Mouse (Mus musculus): ENCODE results near the gene Slc37a1.

Gene Slc37a1

GRCm38 (mm10) chr17:31318906-31319767 lies 32.5 kb downstream of the Slc37a1 start:
- DNase-seq (ENCODE audit: low spot score): no peak

DNA sequence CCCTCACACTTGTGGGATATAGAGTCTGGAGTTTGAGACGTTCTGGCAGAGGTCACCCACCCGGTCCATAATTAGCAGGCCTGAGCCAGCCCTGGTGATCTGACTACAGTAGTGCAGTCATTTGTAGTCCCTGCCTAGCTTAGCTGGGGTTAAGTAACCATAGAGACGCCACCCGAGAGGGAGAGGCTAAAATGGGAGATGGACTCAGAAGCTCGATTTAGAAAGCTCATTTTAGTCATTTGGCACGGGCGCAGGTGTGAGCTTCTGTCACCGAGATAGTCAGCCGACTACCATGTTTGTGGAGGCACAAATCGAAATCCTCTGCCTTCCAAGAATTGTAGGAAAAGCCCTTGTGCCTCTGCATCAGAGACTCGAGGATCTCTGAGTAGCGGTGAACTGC lies 34.8 kb downstream of the Slc37a1 start:
- DNase-seq (ENCODE audit: low spot score): peak; percentile 71

GRCm38 (mm10) chr17:31322446-31322845 lies 35.9 kb downstream of the Slc37a1 start:
- no peak for DNase-seq (ENCODE audit: low spot score)

- DNase-seq (ENCODE audit: low spot score): no peak
Measured at GRCm38 (mm10) chr17:31323379-31323778, 36.8 kb downstream of the Slc37a1 start.

- no peak for DNase-seq (ENCODE audit: low spot score)
Measured at GRCm38 (mm10) chr17:31324227-31324626, 37.6 kb downstream of the Slc37a1 start.

DNA sequence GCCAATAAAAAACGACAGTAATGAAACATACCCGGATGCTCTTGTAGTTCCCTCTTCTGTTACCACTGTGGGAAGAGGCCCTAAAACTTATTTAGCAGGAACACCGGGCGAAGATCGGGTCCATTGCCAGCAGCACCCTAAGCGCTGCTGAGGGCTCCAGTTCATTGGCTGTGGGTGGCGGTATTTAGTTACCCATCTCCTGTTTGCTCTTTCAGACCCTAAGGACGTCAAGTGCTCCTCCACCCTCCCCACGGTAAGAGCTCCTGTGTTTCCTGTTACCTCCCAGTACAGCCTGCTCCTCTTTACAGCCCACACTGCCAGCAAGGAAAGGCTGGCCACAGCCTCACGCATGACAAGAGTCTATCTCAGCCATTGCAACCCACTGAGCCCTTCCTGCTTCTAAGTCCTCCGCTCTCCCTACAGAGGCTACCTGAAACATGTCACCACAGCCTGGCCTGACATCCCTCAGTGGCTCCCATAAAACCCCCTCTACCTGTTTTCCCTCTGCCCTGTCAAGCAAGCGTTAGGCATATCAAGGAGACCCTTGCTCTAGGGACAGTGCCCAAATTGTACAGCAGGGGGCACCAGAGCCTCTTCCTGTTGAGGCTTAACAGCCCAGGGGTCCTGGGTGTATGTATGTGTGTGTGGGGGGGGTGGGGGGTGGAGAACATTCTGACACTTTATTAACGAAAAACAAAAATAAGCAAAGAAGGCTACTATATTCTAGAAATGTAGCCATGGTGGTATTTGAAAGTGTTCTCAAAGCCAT lies 39.0 kb downstream of the Slc37a1 start:
- no peak for DNase-seq (ENCODE audit: low spot score)

DNA sequence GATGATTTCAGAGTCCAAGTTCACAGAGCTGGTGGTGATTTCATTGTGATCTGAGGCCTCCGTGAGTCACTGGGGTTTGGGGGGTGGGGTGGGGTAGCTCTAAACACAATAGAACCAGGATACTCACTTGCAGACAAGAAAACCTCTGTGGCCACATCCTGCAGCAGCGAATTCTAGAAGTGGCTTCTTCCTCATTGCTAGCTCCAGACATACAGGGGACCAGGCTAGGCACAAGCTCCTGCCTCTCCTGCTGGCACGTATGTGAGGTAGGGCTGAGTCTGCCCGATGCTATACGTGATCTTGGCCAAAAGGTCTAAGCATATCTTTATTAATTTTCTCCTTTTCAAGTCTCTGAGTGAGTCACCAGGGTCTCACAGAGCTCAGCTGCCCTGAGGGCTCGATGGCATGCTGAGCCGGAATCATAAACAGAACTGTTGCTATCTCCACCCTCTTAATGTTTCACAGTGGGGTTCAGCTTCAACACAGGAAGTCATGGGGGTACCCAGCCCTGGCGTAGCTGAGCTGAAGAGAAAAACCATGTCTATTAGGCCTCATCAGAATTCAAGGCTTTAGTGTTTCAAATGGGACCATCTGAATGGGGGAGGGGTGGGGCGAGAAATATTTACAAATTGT lies 39.7 kb downstream of the Slc37a1 start:
- DNase-seq (ENCODE audit: low spot score): no peak

- no peak for DNase-seq (ENCODE audit: low spot score)
Measured at GRCm38 (mm10) chr17:31328466-31328865, 41.9 kb downstream of the Slc37a1 start.

DNA sequence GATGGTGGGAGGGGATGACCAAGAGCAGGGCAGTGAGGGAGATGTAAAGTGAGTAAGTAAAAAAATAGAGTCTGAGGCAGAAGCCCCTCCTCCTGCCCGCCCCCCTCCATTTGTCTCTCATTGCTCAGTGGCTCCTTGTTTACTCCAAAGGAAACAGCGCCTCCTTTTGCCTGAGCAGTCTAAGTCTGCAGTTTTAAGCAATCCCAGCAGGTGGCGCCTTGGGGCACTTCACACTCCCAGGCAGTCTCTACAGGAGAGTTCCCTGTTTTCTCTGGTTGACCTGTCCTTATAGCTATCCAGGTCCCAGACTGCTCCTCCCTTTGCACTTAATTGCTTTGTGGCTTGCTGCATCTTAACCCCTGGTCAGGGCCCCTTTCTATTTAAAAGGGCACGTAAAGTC lies 44.0 kb downstream of the Slc37a1 start:
- peak; percentile 73 for DNase-seq (ENCODE audit: low spot score)

GRCm38 (mm10) chr17:31331273-31331672 lies 44.7 kb downstream of the Slc37a1 start:
- DNase-seq (ENCODE audit: low spot score): no peak

GRCm38 (mm10) chr17:31331920-31332319 lies 45.3 kb downstream of the Slc37a1 start:
- no peak for DNase-seq (ENCODE audit: low spot score)

DNA sequence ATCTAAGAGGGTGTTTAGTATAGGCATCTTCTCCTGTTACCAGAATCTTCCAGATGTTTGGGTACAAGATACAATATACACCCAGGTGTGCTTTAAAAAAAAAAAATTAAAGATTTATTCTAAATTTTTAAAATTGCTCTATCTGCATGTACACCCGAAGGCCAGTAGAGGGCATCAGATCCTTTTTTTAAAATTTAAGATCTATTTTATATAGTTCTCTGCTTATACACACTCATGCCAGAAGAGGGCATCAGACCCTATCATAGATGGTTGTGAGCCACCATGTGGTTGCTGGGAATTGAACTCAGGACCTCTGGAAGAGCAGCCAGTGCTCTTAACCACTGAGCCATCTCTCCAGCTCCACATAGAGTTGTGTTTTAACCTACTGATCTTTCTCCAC lies 45.7 kb downstream of the Slc37a1 start:
- DNase-seq (ENCODE audit: low spot score): no peak

GRCm38 (mm10) chr17:31334509-31335260 lies 48.1 kb downstream of the Slc37a1 start:
- no peak for DNase-seq (ENCODE audit: low spot score)

DNA sequence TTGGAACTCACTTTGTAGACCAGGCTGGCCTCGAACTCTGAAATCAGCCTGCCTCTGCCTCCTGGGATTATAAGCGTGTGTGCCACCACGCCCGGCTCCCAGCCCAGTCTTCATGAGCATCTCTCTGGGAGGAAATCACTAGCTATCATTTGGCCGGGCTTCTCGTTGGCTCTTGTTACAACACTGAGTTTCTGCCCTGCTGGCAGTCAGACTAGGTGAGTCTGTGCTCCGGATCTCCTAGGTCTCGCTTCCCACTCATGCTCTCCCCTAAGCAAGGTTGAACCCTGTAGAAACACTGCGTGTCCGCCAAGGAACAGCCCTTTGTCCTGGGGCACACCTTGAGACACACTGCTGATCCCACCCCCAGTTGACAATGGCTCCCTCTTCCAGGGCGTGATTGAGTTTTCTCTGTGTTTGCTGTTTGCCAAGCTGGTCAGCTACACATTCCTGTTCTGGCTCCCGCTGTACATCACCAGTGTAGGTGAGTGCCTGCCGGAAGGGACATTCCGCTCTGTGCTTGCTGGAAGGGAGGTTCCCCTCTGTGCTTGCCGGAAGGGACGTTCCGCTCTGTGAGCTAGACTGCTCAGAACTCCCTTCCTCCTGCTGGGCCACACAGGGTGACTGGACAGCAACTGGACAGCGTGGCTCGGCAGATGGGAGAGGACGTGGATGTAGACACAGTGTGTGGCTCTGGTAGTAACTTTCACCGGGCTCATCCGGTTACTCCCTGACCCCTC lies 48.9 kb downstream of the Slc37a1 start:
- DNase-seq (ENCODE audit: low spot score): no peak

DNA sequence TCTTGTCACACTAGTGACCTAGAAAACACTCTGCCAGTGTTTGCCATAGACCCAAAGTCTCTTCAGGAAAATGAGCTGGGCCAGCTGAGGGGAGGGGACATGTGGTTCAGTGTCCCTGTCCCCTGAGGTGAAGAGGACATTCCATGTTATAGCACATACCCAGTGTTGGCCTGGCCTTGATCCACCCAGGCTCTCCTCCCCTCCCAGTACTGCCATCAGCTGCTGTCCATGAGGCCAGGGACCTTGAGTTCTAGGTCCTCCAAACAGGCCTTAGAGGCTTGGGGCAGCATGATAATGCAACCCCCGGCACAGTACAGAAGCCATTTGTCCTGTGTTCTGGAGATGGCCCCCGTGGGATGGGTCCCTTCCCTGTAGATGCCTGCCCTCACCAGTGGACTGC lies 53.2 kb downstream of the Slc37a1 start:
- no peak for DNase-seq (ENCODE audit: low spot score)

GRCm38 (mm10) chr17:31342191-31342590 lies 55.6 kb downstream of the Slc37a1 start:
- DNase-seq (ENCODE audit: low spot score): no peak

- DNase-seq (ENCODE audit: low spot score): peak; percentile 77
Measured at GRCm38 (mm10) chr17:31344172-31344801, 57.7 kb downstream of the Slc37a1 start.

- no peak for DNase-seq (ENCODE audit: low spot score)
Measured at GRCm38 (mm10) chr17:31344816-31345215, 58.2 kb downstream of the Slc37a1 start.

- DNase-seq (ENCODE audit: low spot score): no peak
Measured at GRCm38 (mm10) chr17:31348129-31348528, 61.5 kb downstream of the Slc37a1 start.

DNA sequence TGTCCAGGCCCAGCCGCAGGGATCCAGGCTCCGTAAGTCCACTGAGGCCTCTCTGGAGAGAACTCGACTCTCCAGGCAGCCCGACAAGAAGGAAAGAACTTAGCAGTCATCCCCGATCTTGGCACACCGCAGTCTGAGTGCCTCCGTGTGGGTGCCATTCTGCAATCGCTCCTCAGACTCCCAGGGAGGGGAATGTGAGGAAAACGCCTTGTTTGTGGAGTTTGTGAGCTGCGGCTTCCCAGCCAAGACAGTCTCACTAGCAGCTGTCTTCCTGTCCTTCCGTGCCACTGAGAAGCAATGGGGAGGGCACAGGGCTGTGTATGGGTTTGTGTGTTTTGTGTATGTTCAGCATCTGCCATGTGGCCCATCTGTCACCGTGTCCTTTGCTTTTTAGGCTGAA lies 62.8 kb downstream of the Slc37a1 start:
- DNase-seq (ENCODE audit: low spot score): no peak

GRCm38 (mm10) chr17:31351984-31352383 lies 65.4 kb downstream of the Slc37a1 start:
- no peak for DNase-seq (ENCODE audit: low spot score)

Data from layer of hippocampus, adult 11-12 months (tissue).